Mouse (Mus musculus): ENCODE data around the gene Csnk1g2. TPM values are rescaled to one million over a fixed set of nuclear protein-coding genes. Genes with fewer than 3 reads are reported as not detected.
A peak's percentile ranks its signal among the peaks of the same experiment; 100 is the strongest.
"Not testable (repeated sequence)": the region's sequence is repeated elsewhere in the genome, so short reads cannot be mapped to it uniquely, and the experiment has no call there.

The Csnk1g2 gene
- polyA plus RNA-seq, 1 experiment from 2014 or later: 183 TPM

DNA sequence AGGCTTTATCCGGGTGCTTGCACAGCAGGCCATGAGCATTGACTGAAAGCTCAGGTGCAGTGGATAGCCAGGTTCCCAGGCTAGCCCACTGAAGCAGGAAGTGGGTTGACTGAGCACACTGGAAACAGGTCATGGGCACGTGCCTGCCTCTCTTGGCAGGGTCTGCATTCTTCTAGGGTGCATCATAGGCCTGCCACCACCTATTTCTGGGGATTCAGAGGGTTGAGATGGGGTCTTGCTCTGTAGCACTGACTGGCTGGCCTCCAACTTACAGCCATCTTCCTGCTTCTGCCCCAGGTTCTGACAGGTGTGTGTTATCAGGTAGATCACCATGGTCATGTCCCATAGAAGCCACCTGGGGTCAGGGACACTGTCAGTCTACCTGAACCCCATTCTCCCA is 17.6 kb upstream of the Csnk1g2 start:
- no peak for ATAC-seq (replicated peaks; ENCODE audit: low FRiP score)
- Histone ChIP-seq H3K36me3 (peaks cover 39% of the 10 kb centered on the region), H3K9me3 (replicated peaks) (no peaks in the 10 kb centered on the region), H3K27me3 (no peaks in the 10 kb centered on the region), H3K27ac (no peak overlapping the region), H3K4me3 (replicated peaks) (no peak overlapping the region), H3K4me1 (peaks cover 24% of the 10 kb centered on the region), H3K4me2 (no peak overlapping the region), H3K9ac (no peak overlapping the region)
- 91% methylated on average over 2 of the region's 2 CpGs for WGBS

DNA sequence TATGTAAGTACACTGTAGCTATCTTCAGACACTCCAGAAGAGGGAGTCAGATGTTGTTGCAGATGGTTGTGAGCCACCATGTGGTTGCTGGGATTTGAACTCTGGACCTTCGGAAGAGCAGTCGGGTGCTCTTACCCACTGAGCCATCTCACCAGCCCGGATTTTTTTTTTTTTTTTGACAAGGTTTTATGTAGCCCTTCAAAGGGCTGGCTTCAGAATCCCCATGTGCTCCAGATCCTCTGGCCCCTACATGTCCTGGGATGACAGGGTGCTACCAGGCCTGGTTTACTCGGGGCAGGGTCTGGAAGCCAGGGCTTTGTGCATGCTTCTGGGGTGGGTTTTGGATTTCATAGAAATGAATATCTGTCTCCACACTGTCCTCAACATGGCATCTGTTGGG is 16.9 kb upstream of the Csnk1g2 start, which contains the start of gene Gm49322:
TSS of gene Gm49322 (plus strand) at position 301 of the 400 bp plus-strand sequence.
- H3K9ac ChIP-seq; ATAC-seq (replicated peaks; ENCODE audit: low FRiP score); H3K4me2 ChIP-seq; H3K4me3 ChIP-seq (replicated peaks); H3K27me3 ChIP-seq; H3K27ac ChIP-seq; H3K9me3 ChIP-seq (replicated peaks): not testable (repeated sequence)
- WGBS: 76% methylated on average over 4 of the region's 4 CpGs
- H3K36me3 ChIP-seq: peaks cover 42% of the 10 kb centered on the region
- peaks cover 24% of the 10 kb centered on the region for H3K4me1 ChIP-seq

DNA sequence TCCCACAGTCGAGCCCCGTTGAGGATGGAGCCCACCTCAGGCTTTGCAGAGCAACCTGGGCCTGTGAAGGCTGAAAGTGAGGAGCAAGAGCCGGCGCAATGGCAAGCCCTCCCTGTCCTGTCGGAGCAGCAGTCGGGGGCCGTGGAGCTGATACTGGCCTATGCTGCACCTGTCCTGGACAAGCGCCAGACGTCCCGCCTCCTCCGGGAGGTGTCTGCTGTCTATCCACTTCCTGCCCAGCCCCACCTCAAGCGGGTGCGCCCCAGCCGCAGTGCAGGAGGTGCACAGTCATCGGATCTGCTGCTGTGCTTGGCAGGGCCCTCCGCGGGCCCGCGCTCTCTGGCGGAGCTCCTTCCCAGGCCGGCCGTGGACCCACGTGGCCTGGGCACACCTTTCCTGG is 16.3 kb upstream of the Csnk1g2 start:
- H3K9me3 ChIP-seq (replicated peaks): no peaks in the 10 kb centered on the region
- no peak overlapping the region for H3K27ac ChIP-seq
- H3K4me1 ChIP-seq: peaks cover 24% of the 10 kb centered on the region
- no peak overlapping the region for H3K9ac ChIP-seq
- no peak overlapping the region for H3K4me2 ChIP-seq
- peaks cover 42% of the 10 kb centered on the region for H3K36me3 ChIP-seq
- no peak overlapping the region for H3K4me3 ChIP-seq (replicated peaks)
- ATAC-seq (replicated peaks; ENCODE audit: low FRiP score): no peak
- no peaks in the 10 kb centered on the region for H3K27me3 ChIP-seq
- 90% methylated on average over 23 of the region's 23 CpGs for WGBS

DNA sequence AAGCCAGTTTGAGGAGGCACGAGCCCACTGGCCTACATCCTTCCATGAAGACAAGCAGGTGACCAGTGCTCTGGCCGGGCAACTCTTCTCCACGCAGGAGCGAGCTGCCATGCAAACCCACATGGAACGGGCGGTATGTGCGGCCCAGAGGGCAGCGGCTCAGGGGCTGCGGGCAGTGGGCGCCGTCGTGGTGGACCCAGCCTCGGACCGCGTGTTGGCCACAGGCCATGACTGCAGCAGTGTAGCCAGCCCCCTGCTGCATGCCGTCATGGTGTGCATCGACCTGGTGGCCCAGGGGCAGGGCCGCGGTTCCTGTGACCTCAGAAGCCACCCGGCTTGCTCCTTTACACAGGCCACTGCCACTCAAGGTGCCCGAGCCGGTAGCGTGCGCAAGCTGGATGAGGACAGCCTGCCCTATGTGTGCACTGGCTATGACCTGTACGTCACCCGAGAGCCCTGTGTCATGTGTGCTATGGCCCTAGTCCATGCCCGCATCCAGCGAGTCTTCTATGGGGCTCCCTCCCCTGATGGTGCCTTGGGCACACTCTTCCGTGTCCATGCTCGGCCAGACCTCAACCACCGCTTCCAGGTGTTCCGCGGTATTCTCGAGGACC is 15.8 kb upstream of the Csnk1g2 start:
- Histone ChIP-seq H3K4me3 (replicated peaks) (no peak overlapping the region), H3K36me3 (peaks cover 44% of the 10 kb centered on the region), H3K4me2 (no peak overlapping the region), H3K9ac (no peak overlapping the region), H3K27me3 (no peaks in the 10 kb centered on the region), H3K27ac (no peak overlapping the region), H3K4me1 (peaks cover 24% of the 10 kb centered on the region), H3K9me3 (replicated peaks) (no peaks in the 10 kb centered on the region)
- WGBS: 94% methylated on average over 34 of the region's 34 CpGs
- no peak for ATAC-seq (replicated peaks; ENCODE audit: low FRiP score)

DNA sequence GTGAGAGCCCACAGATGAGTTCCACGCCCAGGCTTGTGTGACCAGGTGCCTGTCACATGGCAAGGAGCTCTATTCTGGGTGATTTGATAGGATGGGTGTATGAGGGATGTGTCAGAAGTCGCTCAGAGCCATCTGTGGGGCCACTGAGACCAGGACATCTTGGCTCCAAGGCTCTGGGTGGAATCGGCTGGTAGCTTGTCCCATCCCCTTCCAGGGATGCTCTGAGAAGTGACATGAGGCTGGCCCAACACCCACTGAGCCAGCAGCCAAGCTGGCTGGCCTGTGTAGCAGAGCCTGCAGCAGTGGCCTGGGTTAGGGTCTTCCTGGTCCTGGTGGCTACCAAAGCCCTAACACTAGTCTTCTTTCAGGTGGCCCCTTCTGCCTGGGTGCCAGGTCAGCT is 14.2 kb upstream of the Csnk1g2 start:
- WGBS: 91% methylated on average over 3 of the region's 3 CpGs
- no peak overlapping the region for H3K9ac ChIP-seq

DNA sequence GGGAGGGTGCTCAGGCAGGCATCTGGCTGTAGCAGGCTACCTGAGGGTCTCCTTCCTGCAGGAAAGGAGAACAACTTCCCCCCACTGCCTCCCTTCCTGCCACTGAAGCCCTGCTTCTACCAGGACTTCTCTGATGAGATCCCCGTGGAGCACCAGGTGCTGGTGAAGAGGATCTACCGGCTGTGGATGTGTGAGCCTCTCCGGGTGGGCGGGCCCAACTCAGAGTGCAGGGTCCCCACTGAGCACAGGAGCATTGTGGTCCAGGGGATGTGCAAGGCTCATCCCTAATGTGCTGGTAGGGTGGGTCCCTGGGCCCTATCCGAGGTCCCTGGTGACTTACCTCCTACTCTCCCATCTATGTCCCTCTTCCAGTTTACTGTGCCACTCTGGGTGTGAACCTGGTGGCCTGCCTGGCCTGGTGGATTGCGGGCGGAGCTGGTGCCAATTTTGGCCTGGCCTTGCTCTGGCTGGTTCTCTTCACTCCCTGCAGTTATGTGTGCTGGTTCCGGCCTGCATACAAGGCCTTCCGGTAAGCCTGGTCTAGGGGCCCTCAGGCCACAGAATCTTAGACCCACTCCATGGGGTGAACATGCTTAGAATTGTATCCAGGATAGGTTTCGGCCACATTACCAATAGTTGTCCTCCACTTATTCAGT is 13.2 kb upstream of the Csnk1g2 start:
- no peak overlapping the region for H3K9ac ChIP-seq
- H3K4me2 ChIP-seq: no peak overlapping the region
- H3K36me3 ChIP-seq: peaks cover 67% of the 10 kb centered on the region
- H3K9me3 ChIP-seq (replicated peaks): no peaks in the 10 kb centered on the region
- H3K4me3 ChIP-seq (replicated peaks): no peak overlapping the region
- ATAC-seq (replicated peaks; ENCODE audit: low FRiP score): no peak
- no peaks in the 10 kb centered on the region for H3K27me3 ChIP-seq
- peaks cover 4% of the 10 kb centered on the region; the same call in 1 of the 2 replicates for H3K4me1 ChIP-seq
- WGBS: 89% methylated on average over 10 of the region's 10 CpGs
- no peak overlapping the region for H3K27ac ChIP-seq

More for the DNA sequence above, 14.2 kb upstream of the Csnk1g2 start:
- peaks cover 57% of the 10 kb centered on the region for H3K36me3 ChIP-seq
- no peaks in the 10 kb centered on the region for H3K9me3 ChIP-seq (replicated peaks)
- ATAC-seq (replicated peaks; ENCODE audit: low FRiP score): no peak
- H3K27ac ChIP-seq: no peak overlapping the region
- no peaks in the 10 kb centered on the region for H3K27me3 ChIP-seq
- H3K4me1 ChIP-seq: peaks cover 14% of the 10 kb centered on the region
- no peak overlapping the region for H3K4me2 ChIP-seq
- no peak overlapping the region for H3K4me3 ChIP-seq (replicated peaks)

DNA sequence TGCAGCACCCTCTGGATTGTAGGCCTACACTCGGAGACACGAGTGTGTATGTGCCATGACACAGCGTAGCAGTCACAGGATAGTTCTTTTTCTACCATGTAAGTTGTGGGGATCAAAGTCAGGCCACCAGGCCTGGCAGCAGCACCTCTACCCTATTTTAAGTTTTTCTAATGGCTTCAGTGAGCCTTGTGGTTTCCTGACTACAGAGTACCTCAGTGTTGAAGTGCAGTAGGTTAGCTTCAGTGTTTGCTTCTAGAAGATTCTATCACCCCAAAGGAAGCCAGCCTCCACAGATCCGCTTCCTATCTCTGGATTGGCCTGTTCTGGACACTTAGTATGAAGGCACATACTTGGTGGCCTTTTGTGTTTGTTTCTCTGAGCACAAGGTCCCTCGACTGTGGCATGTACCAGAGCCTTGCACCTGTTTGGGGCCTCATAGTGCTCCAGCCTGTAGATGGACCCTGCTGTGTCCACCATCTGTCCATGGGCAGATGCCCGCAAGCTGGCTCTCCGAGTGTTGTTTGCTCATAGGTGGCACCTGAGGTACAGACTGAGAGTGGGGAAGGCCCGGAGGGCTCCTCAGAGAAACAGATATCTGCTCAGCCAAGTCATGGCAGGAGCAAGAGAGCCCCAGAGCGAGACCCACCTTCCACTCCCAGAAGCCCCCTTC is 12.4 kb upstream of the Csnk1g2 start:
- H3K4me2 ChIP-seq: no peak overlapping the region
- peaks cover 76% of the 10 kb centered on the region for H3K36me3 ChIP-seq
- no peak overlapping the region for H3K9ac ChIP-seq
- no peaks in the 10 kb centered on the region for H3K4me1 ChIP-seq
- H3K27me3 ChIP-seq: no peaks in the 10 kb centered on the region
- ATAC-seq (replicated peaks; ENCODE audit: low FRiP score): no peak
- no peak overlapping the region for H3K27ac ChIP-seq
- 95% methylated on average over 9 of the region's 9 CpGs for WGBS
- no peaks in the 10 kb centered on the region for H3K9me3 ChIP-seq (replicated peaks)
- no peak overlapping the region for H3K4me3 ChIP-seq (replicated peaks)

DNA sequence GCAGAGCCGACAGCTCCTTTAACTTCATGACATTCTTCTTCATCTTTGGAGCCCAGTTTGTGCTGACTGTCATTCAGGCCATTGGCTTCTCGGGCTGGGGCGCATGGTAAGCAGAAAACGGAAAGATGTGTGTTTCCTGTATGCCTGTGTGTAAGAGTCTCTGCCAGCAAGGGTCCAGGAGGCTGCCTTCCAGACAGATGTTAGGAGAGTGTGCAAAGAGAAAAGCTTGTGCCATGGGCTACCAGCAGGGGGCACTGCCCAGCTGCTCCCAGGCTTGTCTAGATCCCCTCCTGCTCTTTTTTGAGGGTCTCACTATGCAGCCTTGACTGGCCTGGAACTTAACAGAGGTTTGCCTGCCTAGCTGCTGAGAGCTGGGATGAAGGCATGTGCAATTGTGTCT is 11.6 kb upstream of the Csnk1g2 start:
- H3K36me3 ChIP-seq: peaks cover 83% of the 10 kb centered on the region
- no peak for ATAC-seq (replicated peaks; ENCODE audit: low FRiP score)
- H3K4me1 ChIP-seq: no peaks in the 10 kb centered on the region
- H3K4me3 ChIP-seq (replicated peaks): no peak overlapping the region
- H3K9ac ChIP-seq: no peak overlapping the region
- H3K9me3 ChIP-seq (replicated peaks): no peaks in the 10 kb centered on the region
- WGBS: 67% methylated on average over 4 of the region's 4 CpGs
- no peaks in the 10 kb centered on the region for H3K27me3 ChIP-seq
- no peak overlapping the region; the same call in 1 of the 2 replicates for H3K27ac ChIP-seq
- H3K4me2 ChIP-seq: no peak overlapping the region

DNA sequence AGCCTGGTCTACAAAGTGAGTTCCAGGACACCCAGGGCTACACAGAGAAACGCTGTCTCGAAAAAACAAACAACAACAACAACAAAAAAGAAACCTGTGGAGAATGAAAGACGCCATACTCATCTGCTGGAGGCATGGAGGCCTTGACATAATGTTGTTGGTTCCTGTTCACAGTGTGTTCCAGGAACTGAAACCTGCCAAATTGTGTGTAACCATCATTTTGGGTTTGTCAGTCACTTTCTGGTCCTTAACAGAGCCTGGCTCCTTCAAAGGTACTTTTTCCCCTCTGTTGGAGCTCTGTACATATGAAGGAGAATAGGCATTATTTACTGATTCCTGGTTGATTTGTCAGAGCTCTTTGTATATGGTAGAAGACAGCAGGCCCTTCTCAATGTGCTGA is 10.7 kb upstream of the Csnk1g2 start:
- Histone ChIP-seq H3K9ac (no peak overlapping the region), H3K4me1 (no peaks in the 10 kb centered on the region), H3K27ac (no peak overlapping the region), H3K4me2 (no peak overlapping the region), H3K36me3 (peaks cover 80% of the 10 kb centered on the region), H3K27me3 (no peaks in the 10 kb centered on the region), H3K9me3 (replicated peaks) (no peaks in the 10 kb centered on the region), H3K4me3 (replicated peaks) (no peak overlapping the region)
- 94% methylated on average over 3 of the region's 3 CpGs for WGBS
- ATAC-seq (replicated peaks; ENCODE audit: low FRiP score): no peak

DNA sequence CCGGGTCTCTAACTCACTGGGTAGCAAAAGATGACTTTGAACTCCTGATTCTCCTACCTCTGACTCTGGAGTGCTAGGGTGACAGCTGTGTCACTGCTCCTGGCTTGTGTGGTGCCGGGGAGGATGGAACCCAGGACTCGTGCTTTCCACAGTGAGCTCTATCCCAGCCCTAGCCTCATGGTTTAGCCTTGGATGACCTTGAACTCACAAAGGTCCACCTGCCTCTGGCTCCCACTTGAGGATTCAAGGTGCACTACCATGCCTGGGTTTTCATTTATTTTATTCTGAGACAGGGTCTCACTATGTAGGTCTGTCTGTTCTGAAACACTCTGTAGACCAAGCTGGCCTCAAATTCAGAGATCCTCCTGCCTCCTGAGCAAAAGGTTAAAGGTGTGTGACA is 8.8 kb upstream of the Csnk1g2 start:
- ATAC-seq (replicated peaks; ENCODE audit: low FRiP score): no peak
- Histone ChIP-seq H3K4me1 (no peaks in the 10 kb centered on the region), H3K27me3 (no peaks in the 10 kb centered on the region), H3K4me3 (replicated peaks) (no peak overlapping the region), H3K36me3 (peaks cover 61% of the 10 kb centered on the region), H3K9ac (no peak overlapping the region), H3K9me3 (replicated peaks) (no peaks in the 10 kb centered on the region), H3K27ac (no peak overlapping the region), H3K4me2 (no peak overlapping the region)
- 81% methylated on average over 3 of the region's 3 CpGs for WGBS

DNA sequence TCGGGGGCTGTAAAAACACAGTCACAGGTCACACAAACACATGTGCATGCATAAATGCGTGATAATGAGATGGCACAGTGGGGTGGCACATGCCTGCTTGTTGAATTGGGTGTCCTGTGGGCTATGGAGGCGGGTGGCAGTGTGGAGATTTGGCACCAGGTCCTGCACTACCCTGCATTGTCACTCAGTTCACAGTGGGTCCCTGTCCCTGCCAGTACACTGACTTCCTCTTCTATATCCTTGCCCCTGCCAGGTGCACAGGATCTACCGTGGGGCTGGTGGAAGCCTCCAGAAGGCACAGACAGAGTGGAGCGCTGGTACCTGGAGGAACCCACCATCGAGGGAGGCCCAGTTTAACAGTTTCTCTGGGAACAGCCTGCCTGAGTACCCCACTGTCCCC is 8.3 kb upstream of the Csnk1g2 start:
- Histone ChIP-seq H3K36me3 (peaks cover 56% of the 10 kb centered on the region), H3K4me2 (no peak overlapping the region), H3K9ac (no peak overlapping the region), H3K27ac (no peak overlapping the region), H3K9me3 (replicated peaks) (no peaks in the 10 kb centered on the region), H3K4me1 (no peaks in the 10 kb centered on the region), H3K27me3 (no peaks in the 10 kb centered on the region), H3K4me3 (replicated peaks) (no peak overlapping the region)
- ATAC-seq (replicated peaks; ENCODE audit: low FRiP score): no peak
- WGBS: 91% methylated on average over 6 of the region's 6 CpGs

DNA sequence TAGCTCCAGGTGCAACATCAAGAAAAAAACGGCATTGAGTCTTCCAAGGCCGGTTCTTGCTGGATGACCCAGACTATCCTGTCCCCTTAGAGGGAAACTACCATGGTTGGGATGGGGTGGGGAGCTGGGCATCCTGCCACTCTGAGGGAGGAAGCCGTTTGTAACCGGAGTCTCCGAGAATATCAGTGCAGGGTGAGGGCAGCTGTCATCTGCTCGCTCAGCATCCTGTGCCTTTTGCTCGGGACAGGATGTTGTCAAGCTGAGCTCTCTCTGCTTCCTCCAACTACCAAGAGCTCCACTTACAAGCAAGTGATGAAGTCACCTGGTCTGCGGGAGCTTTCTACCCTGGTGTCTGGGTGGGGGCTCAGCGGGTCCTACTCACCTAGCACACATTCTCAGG is 4.5 kb upstream of the Csnk1g2 start:
- no peak overlapping the region for H3K4me3 ChIP-seq (replicated peaks)
- H3K9me3 ChIP-seq (replicated peaks): no peaks in the 10 kb centered on the region
- no peaks in the 10 kb centered on the region for H3K27me3 ChIP-seq
- peak overlapping the region; percentile 71 for H3K27ac ChIP-seq
- no peak overlapping the region for H3K9ac ChIP-seq
- 49% methylated on average over 9 of the region's 9 CpGs for WGBS
- H3K4me2 ChIP-seq: no peak overlapping the region
- peaks cover 11% of the 10 kb centered on the region for H3K4me1 ChIP-seq
- no peak for ATAC-seq (replicated peaks; ENCODE audit: low FRiP score)
- H3K36me3 ChIP-seq: peaks cover 34% of the 10 kb centered on the region

All from kidney, embryonic 15.5 days (tissue).